Mouse (Mus musculus) left cerebral cortex, adult 11 months (tissue): ENCODE results near the gene Grb14.

Source experiments
- DNase-seq: peaks from one replicate; pipeline ENCODE4 v3.0.0; 2022; ENCODE audit warnings: low spot score

Grb14 gene

DNA sequence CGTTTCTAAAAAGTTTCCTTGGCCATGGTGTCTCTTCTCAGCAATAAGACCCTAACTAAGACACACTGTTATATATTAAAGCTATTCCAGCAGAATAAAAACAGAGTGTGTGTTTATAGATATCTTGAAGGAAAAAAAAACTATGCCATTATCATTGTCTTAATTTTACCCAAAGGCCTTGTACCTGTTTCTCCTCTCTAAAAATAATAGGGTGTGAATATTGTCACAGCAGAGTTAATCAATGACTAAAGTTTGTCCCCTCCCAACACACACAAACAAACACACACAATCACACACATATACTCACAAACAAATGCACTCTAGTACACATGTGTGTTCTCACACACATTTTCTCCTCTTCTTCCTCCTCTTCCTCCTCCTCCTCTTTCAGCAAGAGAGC lies at the start of gene Grb14:
Grb14 (minus strand) TSS at position 101 of the 400 bp plus-strand sequence.
- DNase-seq = no peak

DNA sequence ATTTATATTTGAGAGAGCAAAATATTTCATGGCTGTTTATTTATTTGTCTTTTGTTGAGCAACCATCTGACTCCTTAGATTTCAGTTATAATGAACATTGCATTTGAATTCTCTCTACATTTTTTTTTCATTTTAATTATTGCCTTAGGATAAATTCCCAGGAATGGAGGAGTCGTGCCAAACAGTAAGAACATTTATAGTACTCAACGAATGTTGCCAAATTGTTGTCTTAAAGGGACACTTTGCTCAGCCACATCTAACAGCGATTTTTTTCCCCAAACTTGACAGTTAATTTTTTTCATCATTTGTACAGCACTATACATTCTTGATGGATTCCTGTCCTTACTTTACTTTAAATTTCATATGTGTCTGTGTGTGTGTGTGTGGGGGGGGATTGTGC lies 47.4 kb upstream of the Grb14 start:
- DNase-seq = no peak

DNA sequence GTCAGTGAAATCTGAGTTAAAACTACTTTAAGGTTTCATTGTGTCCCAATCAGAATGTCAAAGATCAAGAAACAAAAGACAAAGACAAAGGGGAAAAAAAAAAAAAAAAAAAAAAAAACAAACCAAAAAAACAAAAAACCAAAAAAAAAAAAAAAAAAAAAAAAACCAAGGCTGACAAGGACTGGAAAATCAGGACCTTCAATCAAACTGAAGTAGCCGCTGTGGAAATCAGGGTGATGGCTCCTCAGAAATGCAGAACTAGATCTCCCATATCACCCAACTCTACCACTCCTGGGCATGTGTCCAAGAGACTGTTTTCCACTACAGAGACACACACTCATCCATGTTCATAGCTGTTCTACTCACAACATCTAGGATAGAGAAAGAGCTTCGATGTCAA lies 29.0 kb upstream of the Grb14 start:
- DNase-seq = no peak

DNA sequence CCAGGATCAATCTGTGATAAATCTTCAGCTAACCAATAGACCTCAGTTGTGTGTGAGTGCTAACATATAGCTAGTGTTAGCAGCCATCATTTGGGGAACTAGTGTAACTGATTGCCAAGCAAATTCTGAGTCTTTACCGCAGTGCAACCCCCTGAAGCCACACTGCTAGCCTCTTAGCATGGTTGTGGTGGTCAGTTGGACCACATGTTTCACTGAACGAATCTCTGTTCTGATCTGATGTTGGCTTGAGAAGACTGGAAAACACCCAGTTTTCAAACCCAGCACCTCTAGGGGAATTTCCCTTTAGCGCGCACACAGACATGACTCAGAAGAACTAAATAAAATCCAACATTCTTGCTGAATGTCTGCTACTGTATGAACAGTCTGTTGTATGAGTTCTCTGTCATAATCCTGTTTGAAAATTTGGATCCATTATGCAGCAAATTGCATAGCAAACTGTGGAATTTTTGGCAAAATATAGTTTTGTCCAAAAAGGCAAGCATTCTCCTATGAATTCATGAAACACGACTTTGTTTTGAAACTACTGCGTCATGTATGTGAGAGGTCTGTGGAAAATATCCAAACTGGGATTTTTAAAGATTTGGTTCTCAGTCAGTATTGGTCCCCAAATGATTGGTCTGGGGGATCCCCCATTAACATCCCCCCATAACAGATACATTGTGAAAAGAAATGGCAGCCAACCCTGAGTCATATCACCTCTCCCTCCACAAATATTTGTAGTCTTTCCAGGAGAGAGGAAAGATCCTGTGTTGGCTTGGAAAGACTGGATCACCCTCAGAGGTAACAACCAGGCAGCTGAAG lies 27.6 kb upstream of the Grb14 start:
- DNase-seq = no peak

DNA sequence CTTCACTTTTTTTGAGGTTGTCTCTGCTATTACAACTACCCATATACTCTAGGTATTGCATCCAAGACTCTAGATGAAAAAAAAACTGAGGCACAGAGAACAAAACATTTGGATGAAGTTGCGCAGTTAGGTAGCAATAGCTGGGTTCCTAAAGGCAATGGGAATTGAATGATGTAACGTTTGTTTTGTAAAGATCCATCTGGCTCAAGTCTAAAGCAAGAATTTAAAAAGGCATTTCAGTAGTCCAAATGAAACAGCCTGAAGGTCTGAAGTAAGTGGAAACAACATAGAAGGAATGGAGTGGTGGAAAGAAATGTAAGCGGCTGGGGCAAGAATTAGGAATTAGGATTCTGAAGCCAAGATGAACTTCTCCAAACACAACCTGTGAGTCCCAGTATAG lies 26.0 kb upstream of the Grb14 start:
- no peak for DNase-seq

DNA sequence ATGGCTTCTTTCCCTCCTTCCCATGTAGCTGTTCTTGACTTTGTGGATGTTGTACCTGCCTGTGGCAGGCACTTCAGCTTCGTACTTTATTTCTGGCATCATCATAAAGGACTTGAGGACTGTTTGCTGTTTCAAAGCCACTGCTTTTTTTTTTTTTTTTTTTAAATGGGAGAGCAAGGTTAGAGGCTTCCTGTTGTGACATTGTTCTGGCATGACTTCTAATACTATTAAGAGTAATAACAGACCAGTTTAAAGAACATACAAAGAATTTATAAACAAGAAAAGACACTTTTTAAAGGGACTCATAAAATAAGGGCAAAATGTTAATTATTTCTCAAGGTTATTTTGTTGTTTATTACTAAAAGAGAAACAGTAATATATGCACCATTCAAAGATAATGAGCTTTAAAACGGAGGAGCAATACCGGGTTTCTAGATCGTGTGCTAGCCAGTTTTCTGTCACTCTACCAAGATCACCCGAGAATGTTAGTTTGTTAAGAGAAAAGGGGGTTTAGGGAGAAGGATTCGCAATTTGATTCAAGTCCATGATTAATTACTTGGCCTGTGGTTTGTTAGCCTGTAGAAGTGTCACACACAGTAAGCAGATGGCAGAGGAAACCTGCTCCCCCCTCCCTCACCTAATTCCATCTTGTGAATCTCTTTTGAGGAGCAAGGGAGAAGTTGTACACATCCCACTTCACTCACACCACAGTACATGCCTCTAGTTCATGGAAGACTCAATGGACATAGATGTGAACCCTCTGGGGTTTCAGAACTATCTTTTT lies 23.6 kb upstream of the Grb14 start:
- no peak for DNase-seq

DNA sequence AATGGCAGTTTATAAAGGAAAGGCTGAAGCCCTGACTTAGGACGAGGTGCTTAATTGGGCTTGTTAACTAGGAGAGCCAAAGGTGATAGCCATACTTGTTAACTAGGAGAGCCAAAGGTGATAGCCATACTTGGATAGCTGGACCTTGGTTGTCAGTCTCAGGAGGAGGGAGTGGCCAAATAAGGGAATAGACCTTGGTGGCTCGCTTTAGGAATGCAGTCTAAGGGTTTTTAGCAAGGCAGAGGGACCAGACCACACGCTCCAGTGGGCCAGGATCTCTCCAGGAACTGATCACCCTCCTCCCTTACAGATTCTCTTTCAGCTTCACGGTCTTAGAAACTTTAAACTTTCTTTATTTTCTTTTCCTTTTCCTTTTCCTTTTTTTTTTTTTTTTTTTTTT lies 13.4 kb upstream of the Grb14 start:
- no peak for DNase-seq

DNA sequence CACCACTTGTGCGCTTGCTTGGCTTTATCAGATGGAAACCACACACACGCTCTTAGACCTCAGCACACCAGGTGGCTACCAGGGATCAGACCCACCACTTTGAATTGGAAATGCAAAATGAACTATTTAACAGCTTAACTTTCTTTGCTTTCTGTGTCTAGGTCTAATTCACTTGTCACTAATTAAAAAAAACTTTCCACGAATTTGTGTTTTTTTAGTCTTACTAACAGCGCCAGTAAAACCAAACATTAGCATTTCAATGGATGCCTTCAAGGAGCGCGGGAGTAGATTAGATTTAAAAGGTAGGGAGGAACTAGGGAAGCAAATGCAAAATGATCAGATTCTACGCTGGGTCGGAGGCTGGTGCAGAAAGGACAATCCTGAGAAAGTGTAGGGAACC lies 12.8 kb upstream of the Grb14 start:
- DNase-seq = no peak

DNA sequence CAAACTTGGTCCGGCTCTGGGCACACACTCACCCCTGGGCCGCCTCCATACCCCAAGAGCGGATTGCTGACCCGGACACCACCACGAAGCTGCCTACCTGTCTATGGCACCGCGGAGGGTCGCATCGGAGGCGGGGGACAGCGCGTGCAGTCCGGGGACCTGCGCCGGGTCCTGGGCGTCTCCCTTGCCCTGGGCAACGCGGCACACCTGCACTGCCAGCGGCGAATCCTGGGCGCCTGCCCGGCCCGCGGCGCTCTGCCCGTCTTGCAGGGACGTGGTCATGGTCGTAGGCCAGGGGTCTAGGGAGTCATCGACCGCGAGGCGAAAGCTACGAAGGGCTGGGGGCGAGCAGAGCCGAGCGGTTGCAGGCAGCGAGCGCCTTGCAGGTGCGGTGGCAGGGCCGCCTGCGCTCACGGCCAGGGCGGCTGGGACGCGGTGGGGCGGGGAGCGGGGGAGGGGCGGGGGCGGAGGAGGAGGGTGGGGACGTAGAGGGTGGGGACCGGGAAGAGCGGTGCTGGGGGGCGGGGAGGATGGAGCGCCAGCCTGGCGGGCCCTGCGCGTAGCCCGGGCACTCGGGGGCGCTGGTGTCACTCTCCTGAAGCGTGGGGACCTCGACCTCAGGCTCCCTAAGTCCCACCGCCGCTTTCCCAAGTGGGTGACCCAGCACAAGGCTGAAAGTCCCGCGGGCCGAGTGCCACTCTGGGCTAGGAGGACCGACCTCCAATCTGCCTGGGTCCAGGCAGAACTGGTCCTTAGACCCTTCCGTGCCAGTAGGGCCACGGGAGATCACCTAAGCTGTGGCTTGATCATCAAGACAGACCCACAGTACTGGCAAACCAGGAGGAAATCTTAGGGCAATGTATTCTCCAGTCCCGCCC lies 2.2 kb downstream of the Grb14 start:
- no peak for DNase-seq

DNA sequence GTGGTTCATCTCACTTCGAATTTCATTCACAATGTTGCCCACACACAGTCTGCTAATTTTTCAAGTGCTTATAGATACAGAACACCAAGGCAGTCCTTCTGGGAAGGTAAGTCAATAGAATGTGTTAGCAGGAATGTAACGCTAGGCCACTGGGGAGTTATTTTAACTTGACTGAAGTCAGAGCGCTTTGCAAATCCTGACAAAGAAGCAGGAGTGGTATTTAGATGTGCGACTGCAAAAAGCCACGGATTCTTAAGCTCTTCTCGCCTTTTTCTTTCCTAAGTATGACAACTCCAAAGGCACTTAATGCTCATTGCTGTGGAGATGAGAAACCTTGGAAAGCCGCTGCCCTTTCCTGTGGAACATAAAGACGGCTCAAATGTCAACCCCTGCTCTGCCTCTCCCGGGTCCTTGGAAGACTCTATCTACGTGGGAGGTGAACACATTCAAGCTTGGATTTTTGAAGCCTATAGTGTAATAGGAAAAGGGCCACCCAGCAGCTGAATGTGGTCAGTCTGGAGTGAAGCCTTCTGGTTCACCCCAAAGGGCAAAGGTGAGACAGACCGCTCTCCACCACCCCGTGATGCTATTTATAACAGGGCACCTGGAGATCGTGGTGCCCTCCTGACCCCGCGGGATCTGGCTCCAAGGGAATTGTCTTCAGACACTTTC lies 3.0 kb downstream of the Grb14 start:
- DNase-seq = no peak

DNA sequence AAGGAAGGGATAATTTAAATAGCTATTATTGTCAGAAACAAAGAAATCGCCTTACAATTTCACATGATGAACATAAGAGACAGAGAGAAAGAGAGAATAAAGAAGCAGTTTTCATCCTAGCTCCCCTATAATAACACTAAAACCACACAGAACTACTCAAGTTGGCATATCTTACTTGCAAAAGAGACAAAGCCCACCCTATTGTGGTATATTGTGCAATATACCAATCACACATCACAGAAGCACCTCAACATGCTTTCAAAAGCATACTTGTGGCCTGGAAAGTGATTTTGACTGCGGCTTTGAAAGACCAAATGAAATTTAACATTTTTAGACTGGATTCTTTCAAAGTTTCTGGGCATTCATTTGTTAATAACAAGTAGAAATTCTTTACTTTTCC lies 7.4 kb downstream of the Grb14 start:
- no peak for DNase-seq

DNA sequence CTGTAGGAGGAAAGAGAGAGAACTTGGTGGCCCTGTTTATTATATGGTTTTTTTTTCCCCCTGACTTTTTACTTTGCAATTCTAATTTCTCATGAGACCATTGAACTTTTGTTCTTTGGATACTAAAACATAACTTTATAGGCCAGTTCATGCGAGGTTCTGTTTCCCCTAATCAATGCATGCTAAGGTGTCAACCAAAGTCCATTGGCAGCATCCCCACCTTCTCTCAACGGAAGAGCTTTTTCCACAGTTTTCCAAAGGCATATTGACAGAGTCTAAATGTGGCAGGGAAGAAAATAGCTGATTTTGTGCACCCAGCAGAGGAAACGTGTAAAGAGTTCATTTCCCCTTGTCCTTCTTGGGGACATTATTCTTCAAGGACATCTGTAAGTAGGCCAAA lies 10.2 kb downstream of the Grb14 start:
- no peak for DNase-seq

DNA sequence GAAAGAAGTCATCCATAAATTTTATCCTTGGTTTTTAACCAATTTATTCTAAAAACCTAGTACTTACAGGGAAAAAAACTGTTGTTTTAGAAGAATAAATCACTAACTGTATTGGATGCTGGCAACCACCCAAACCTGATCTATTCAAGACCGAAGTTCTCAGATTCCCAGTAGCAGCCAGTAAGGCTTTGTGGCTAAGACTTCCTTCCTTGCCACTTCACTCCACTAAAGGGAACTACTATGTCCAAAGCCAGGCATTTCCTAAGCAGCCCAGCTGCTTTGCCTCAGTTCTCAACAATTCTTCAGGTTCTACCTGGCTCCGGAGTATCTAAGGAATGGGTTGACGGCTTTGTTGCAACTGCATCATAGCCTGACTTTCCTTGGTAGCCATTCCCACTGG lies 14.7 kb downstream of the Grb14 start:
- no peak for DNase-seq

DNA sequence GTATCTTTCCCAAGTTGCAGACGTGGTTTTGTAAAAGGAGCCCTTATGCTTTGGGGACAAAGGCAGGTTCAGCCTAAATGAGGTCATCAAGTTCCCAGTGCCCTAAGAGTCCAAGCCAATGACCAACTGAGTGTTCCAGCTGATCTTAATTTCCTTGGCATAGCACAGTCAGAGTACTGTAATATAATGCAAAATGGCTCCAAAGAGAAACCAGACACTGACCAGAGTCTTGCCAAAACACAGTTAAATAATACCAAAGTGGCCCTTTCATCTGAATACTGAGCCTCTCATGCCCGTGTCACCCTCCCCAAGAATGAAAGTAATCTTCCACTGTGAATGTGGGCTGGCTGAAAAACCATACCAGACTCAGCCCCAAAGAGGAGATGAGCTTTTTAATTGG lies 17.4 kb downstream of the Grb14 start:
- no peak for DNase-seq

DNA sequence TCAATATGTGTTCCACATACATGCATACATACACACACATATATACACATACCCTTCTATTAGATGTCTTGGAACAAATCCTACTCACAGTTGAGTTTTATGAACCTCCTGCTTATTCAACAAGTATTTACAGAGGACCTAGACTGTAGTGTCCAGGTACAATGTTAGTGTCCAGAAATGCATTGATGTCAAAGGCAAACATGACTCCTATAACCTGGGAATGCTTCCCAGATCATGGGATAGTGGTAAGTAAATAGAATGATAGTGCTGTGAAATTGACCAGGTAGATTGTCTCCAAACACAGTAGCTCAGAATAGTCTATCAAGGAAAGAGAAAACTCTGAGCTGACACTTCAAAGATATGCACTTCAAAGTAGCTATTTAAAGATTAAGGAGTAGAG lies 19.7 kb downstream of the Grb14 start:
- DNase-seq = no peak

DNA sequence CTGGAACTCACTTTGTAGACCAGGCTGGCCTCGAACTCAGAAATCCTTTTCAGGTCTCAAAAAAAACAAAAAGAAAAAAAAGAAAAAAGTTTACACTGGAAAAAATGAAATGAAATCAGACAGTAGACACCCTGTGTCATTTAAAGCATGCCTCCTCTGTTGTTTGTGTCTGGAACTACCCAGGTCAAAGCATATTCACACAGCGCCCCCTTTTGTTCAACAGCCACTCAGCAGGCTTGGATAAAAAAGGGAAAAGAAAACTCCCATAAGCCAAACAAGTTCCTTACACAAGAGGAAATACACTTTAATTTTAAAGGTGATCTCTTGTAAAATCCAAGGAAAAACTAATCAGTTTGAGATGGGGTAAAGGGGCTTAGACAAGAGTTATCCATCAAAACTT lies 21.4 kb downstream of the Grb14 start:
- no peak for DNase-seq

DNA sequence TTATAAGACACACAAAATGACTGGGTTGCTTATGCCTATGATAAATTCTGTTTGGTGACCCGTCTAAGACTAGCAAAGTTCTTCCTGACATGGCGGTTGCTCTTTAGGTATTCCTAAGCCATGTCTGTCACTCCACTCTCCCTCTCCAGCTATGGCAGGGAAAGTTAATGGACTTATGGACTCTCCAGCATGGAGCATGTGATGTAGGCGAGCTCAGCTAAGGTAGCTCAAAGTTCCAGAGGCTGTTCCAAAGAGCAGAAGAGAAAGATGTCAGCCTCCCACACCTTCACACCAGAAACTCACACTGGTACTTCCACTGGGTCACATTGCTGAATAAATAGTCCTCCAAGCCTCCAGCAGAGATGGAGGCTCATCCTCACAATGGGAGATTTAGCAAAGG lies 22.2 kb downstream of the Grb14 start:
- no peak for DNase-seq

DNA sequence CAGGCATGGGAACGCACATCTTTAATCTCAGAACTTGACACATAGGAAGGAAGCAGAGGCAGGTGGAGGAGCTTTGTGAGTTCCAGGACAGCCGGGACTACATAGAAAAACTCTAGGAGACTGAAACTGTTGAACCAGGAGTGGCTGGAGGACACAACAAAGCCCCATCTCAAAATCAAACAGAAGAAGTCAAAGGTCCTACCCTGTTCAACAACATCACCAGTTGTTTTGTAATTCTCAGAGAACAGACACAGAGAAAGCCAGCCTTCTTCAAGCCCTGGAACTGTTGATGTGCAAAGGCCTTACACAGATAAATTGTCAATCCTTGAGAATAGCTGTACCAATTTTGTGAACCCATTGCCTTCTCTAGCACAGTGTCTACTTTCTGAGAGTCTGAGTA lies 29.7 kb downstream of the Grb14 start:
- no peak for DNase-seq

DNA sequence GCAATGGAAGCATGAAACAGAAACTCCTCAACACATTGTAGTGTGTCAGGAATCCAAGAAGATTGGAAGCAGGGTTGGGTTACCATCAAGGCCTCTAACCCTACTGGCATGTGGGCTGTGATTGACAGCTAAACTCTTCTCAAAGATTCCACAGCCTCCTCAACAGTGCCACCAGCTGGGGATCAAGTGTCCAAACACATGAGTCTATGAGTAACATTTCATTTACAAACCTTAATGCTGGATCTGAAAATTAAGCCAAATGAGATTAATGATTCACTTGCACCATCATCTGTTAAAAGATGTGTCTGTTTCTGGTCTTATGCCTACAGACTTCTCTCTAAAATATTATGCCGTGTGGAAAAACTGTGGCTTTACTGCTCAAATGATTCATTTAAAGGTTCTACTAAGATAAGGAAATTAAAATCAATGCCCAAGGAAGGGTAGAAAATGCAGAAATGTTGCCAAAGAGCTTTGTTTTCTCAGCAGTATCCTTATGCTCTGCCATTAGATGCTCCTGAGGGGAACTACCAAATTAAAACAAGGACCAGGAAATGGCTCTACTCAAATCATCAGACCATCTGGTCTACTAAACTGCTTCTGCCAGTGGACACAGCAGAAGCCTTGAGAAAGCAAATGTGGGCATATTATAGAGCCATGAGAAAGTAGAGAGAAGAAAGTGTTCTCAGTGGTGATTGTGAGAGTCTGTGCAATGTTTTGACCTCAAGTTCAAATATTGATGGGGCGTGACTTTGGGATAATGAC lies 35.2 kb downstream of the Grb14 start:
- DNase-seq = no peak

DNA sequence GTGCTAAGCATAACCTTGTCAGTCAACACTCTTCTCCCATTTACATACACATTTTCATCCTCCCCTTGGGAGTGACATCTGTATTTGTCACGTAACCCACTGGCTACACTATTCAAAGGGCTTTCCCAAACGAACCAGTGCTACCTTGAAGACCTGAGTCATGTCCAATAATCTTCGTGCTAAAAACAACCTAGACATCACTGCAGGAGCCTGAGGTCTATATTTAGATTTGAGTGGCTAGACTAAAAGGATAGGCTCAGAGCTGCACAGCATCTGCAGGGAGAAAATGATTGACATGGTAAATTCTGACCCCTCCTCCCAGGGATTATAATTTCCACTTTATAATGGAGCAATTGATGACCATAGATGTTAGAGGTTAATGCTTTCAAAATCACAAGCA lies 37.0 kb downstream of the Grb14 start:
- no peak for DNase-seq

DNA sequence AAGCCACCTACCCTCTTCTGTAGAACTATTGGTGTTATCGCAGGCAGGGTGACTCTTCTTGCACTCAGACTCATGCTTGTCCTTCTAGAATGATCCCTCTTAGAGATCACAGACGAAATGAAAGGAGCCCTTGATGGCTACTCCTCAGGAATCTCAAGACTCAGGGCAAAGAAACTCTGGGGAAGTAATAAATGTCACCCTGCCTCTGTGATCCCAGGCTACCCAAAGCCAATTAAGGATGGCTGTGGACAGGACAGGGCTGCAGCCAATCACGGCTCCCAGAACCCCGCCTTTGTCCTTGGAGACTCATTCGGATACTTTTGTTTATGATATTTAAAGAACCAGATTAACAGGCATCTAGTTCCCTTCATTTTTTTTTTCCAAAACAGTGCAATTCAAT lies 49.2 kb downstream of the Grb14 start:
- no peak for DNase-seq
